Mouse (Mus musculus): ENCODE results near the gene Slc22a16. TPM values are rescaled to one million over a fixed set of nuclear protein-coding genes. Genes with fewer than 3 reads are reported as not detected.
"Not testable (repeated sequence)": the region's sequence is repeated elsewhere in the genome, so short reads cannot be mapped to it uniquely, and the experiment has no call there.

The Slc22a16 gene
- not detected in 2 replicates for polyA plus RNA-seq (2016; fragmentation: Nextera tagmentation; extraction: Ambion mirVana)

GRCm38 (mm10) chr10:40570036-40570435 is at the start of gene Slc22a16:
Gene Slc22a16, plus strand, starts transcription at chr10:40570336.
- DNase-seq (ENCODE audit: low spot score) = no peak

DNA sequence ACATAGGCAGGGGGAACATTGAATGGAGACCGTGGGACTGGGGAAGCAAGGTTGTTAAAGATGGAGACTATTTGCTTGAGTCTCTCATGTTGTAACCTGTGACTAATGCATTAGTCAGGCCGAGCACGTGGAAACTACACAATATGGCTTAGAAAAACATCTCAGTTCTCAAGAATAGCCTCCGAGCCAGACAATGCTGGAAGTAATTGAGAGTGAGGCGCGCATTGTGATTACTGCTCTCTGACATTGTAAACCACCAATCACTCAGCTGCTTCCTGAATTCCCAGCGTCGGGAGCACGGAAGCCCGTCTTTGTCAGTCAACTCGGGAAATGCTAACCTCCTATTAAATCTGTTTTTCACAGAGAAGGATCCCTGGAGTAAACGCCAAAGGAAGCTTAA is 48.6 kb upstream of the Slc22a16 start:
- no peaks in the 10 kb centered on the region for H3K9me3 ChIP-seq (replicated peaks)
- DNase-seq (ENCODE audit: low spot score) = no peak
- no peaks in the 10 kb centered on the region for H3K27me3 ChIP-seq (ENCODE audit: low read depth, poor library complexity, severe bottlenecking)
- peak overlapping the region; percentile 25; the same call in 1 of the 2 replicates for H3K27ac ChIP-seq
- no peak overlapping the region for H3K4me3 ChIP-seq
- H3K36me3 ChIP-seq = no peaks in the 10 kb centered on the region
- WGBS = 50% methylated on average over 12 of the region's 12 CpGs
- peaks cover 9% of the 10 kb centered on the region; the same call in 1 of the 2 replicates for H3K4me1 ChIP-seq

More at GRCm38 (mm10) chr10:40570036-40570435, at the start of gene Slc22a16:
- no peaks in the 10 kb centered on the region for H3K4me1 ChIP-seq
- no peaks in the 10 kb centered on the region for H3K27me3 ChIP-seq (ENCODE audit: low read depth, poor library complexity, severe bottlenecking)
- H3K9me3 ChIP-seq (replicated peaks) = peaks cover 1% of the 10 kb centered on the region; the same call in 1 of the 2 replicates
- no peaks in the 10 kb centered on the region for H3K36me3 ChIP-seq
- WGBS = 92% methylated on average over 12 of the region's 12 CpGs
- H3K27ac ChIP-seq = no peak within 1 kb of the TSS
- no peak within 1 kb of the TSS for H3K4me3 ChIP-seq

GRCm38 (mm10) chr10:40523312-40523975 is 46.7 kb upstream of the Slc22a16 start:
- Histone ChIP-seq H3K9me3 (replicated peaks) (no peaks in the 10 kb centered on the region), H3K4me3 (no peak overlapping the region), H3K4me1 (peaks cover 23% of the 10 kb centered on the region), H3K27ac (peak overlapping the region; percentile 54; the same call in 1 of the 2 replicates), H3K27me3 (ENCODE audit: low read depth, poor library complexity, severe bottlenecking) (no peaks in the 10 kb centered on the region), H3K36me3 (no peaks in the 10 kb centered on the region)
- DNase-seq (ENCODE audit: low spot score) = no peak
- 85% methylated on average over 7 of the region's 7 CpGs for WGBS

- peak overlapping the region; percentile 31; the same call in 1 of the 2 replicates for H3K27ac ChIP-seq
- peaks cover 30% of the 10 kb centered on the region for H3K4me1 ChIP-seq
- WGBS = 84% methylated on average over 9 of the region's 9 CpGs
- H3K4me3 ChIP-seq = no peak overlapping the region
- H3K27me3 ChIP-seq (ENCODE audit: low read depth, poor library complexity, severe bottlenecking) = no peaks in the 10 kb centered on the region
- H3K9me3 ChIP-seq (replicated peaks) = no peaks in the 10 kb centered on the region
- no peaks in the 10 kb centered on the region for H3K36me3 ChIP-seq
- DNase-seq (ENCODE audit: low spot score) = no peak
Measured at GRCm38 (mm10) chr10:40524032-40524806, 45.9 kb upstream of the Slc22a16 start.

GRCm38 (mm10) chr10:40524991-40525390 is 45.1 kb upstream of the Slc22a16 start:
- no peaks in the 10 kb centered on the region for H3K27me3 ChIP-seq (ENCODE audit: low read depth, poor library complexity, severe bottlenecking)
- H3K36me3 ChIP-seq = no peaks in the 10 kb centered on the region
- no peak overlapping the region for H3K4me3 ChIP-seq
- 35% methylated on average over 10 of the region's 10 CpGs for WGBS
- H3K27ac ChIP-seq = no peak overlapping the region
- H3K9me3 ChIP-seq (replicated peaks) = no peaks in the 10 kb centered on the region
- H3K4me1 ChIP-seq = peaks cover 31% of the 10 kb centered on the region
- no peak for DNase-seq (ENCODE audit: low spot score)

DNA sequence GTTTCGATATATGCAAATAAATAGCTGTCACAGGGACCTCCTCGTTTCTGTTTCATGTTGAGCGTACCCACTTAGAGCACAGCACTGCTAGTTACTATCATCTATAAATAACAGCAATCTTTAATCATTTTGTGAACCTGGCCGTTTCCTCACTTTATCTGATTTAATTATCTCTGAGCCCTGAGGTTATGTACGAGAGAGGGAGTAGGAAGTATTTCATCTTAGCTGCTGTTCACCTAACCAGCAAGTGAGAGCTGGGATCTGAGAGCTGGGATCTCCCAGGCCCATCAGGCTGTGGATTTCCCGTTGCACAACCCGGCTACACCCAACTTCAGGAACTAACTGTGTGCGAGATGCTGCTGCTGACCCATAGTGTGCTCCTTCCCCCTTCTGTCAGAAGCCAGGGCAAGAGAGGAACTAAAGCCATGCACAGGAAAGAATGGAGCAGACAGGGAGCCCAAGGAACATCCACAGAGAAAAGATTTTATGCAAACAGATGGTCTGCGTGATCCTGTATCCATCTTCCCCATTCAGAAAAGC is 44.5 kb upstream of the Slc22a16 start:
- Histone ChIP-seq H3K4me1 (peaks cover 31% of the 10 kb centered on the region), H3K36me3 (no peaks in the 10 kb centered on the region), H3K27me3 (ENCODE audit: low read depth, poor library complexity, severe bottlenecking) (no peaks in the 10 kb centered on the region), H3K9me3 (replicated peaks) (no peaks in the 10 kb centered on the region), H3K27ac (no peak overlapping the region), H3K4me3 (no peak overlapping the region)
- DNase-seq (ENCODE audit: low spot score) = no peak
- 76% methylated on average over 9 of the region's 9 CpGs for WGBS

GRCm38 (mm10) chr10:40526301-40526761 is 43.8 kb upstream of the Slc22a16 start:
- Histone ChIP-seq H3K27ac (no peak overlapping the region), H3K9me3 (replicated peaks) (no peaks in the 10 kb centered on the region), H3K4me1 (peaks cover 31% of the 10 kb centered on the region), H3K27me3 (ENCODE audit: low read depth, poor library complexity, severe bottlenecking) (no peaks in the 10 kb centered on the region), H3K36me3 (no peaks in the 10 kb centered on the region), H3K4me3 (no peak overlapping the region)
- 87% methylated on average over 8 of the region's 8 CpGs for WGBS
- no peak for DNase-seq (ENCODE audit: low spot score)

DNA sequence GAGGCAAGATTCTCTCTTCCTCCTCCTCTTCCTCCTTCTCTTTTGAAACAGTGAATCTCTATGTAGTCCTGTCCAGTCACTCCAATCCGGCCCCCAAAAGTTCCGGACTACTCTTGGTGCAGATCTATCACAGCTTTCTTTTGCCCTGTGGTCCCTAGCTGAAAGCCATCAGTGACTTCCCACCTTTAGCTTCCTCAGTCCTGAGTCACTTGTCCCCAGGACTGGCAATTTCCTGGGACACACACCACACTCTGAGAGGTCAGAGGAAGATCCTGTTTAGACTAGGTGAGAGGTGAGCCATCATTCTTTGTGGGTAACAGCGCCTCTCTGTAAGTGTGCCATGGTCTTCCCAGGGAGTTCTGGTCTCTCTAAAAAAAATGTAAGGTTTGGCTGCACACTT is 43.1 kb upstream of the Slc22a16 start:
- no peaks in the 10 kb centered on the region for H3K27me3 ChIP-seq (ENCODE audit: low read depth, poor library complexity, severe bottlenecking)
- H3K4me3 ChIP-seq = no peak overlapping the region
- H3K36me3 ChIP-seq = no peaks in the 10 kb centered on the region
- WGBS = 88% methylated on average over 3 of the region's 3 CpGs
- H3K4me1 ChIP-seq = peaks cover 31% of the 10 kb centered on the region
- H3K27ac ChIP-seq = no peak overlapping the region
- no peaks in the 10 kb centered on the region for H3K9me3 ChIP-seq (replicated peaks)
- no peak for DNase-seq (ENCODE audit: low spot score)

DNA sequence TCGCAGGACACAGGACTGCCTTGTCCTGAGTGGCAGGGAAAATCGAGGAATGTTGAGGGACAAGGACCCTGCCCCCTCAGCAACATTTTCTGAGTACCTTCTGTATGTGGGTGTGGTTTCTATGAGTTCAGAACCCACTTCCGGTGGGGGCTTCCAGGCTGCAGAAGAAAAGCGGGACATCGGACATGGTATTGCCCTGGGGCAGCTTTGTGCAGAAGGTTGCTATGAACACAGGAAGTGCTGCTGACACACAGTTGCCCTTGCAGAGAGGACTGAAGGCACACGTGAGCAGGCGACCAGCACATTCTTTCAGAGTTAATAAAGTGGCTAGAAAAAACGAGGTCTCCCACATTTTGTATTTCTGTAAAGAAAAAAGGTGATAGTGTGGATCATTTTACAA is 42.6 kb upstream of the Slc22a16 start:
- H3K4me3 ChIP-seq = no peak overlapping the region
- no peaks in the 10 kb centered on the region for H3K27me3 ChIP-seq (ENCODE audit: low read depth, poor library complexity, severe bottlenecking)
- no peak for DNase-seq (ENCODE audit: low spot score)
- H3K36me3 ChIP-seq = no peaks in the 10 kb centered on the region
- H3K27ac ChIP-seq = peak overlapping the region; percentile 32; the same call in 1 of the 2 replicates
- 50% methylated on average over 8 of the region's 8 CpGs for WGBS
- H3K4me1 ChIP-seq = peaks cover 31% of the 10 kb centered on the region
- H3K9me3 ChIP-seq (replicated peaks) = no peaks in the 10 kb centered on the region

GRCm38 (mm10) chr10:40528668-40529067 is 41.5 kb upstream of the Slc22a16 start:
- WGBS = 42% methylated on average over 8 of the region's 10 CpGs
- DNase-seq (ENCODE audit: low spot score) = peak; percentile 44

GRCm38 (mm10) chr10:40529617-40530016 is 40.5 kb upstream of the Slc22a16 start:
- 68% methylated on average over 6 of the region's 6 CpGs for WGBS
- peak; percentile 52 for DNase-seq (ENCODE audit: low spot score)
- no peak overlapping the region for H3K27ac ChIP-seq
- H3K36me3 ChIP-seq = no peaks in the 10 kb centered on the region
- no peak overlapping the region for H3K4me3 ChIP-seq
- H3K27me3 ChIP-seq (ENCODE audit: low read depth, poor library complexity, severe bottlenecking) = no peaks in the 10 kb centered on the region
- peaks cover 23% of the 10 kb centered on the region for H3K4me1 ChIP-seq
- no peaks in the 10 kb centered on the region; the same call in 1 of the 2 replicates for H3K9me3 ChIP-seq (replicated peaks)

More at GRCm38 (mm10) chr10:40528668-40529067, 41.5 kb upstream of the Slc22a16 start:
- H3K4me1 ChIP-seq = peaks cover 31% of the 10 kb centered on the region
- H3K9me3 ChIP-seq (replicated peaks) = no peaks in the 10 kb centered on the region; the same call in 1 of the 2 replicates
- peak overlapping the region; percentile 11; the same call in 1 of the 2 replicates for H3K27ac ChIP-seq
- H3K27me3 ChIP-seq (ENCODE audit: low read depth, poor library complexity, severe bottlenecking) = no peaks in the 10 kb centered on the region
- H3K4me3 ChIP-seq = no peak overlapping the region
- no peaks in the 10 kb centered on the region for H3K36me3 ChIP-seq

GRCm38 (mm10) chr10:40530661-40531060 is 39.5 kb upstream of the Slc22a16 start:
- H3K27me3 ChIP-seq (ENCODE audit: low read depth, poor library complexity, severe bottlenecking) = no peaks in the 10 kb centered on the region
- peaks cover 23% of the 10 kb centered on the region for H3K4me1 ChIP-seq
- no peaks in the 10 kb centered on the region for H3K36me3 ChIP-seq
- 78% methylated on average over 3 of the region's 3 CpGs for WGBS
- no peak for DNase-seq (ENCODE audit: low spot score)
- no peak overlapping the region for H3K4me3 ChIP-seq
- no peaks in the 10 kb centered on the region; the same call in 1 of the 2 replicates for H3K9me3 ChIP-seq (replicated peaks)
- H3K27ac ChIP-seq = no peak overlapping the region

- peaks cover 17% of the 10 kb centered on the region for H3K4me1 ChIP-seq
- H3K27ac ChIP-seq; H3K27me3 ChIP-seq (ENCODE audit: low read depth, poor library complexity, severe bottlenecking); DNase-seq (ENCODE audit: low spot score); H3K36me3 ChIP-seq; H3K4me3 ChIP-seq; H3K9me3 ChIP-seq (replicated peaks): not testable (repeated sequence)
- WGBS = 96% methylated on average over 4 of the region's 4 CpGs
Measured at GRCm38 (mm10) chr10:40532586-40532985, 37.5 kb upstream of the Slc22a16 start.

Data from limb, embryonic 10.5 days (tissue).